Mouse (Mus musculus) adrenal gland, postnatal 4 days (tissue): Measurements from ENCODE around the gene Ebp. TPM values are rescaled to one million over a fixed set of nuclear protein-coding genes. Genes with fewer than 3 reads are reported as not detected.

Experiments used
- DNase-seq, 2 experiments: peaks; one replicate each; pipeline ENCODE4 v3.0.0; 2021 to 2022; ENCODE audit warnings: low spot score in 2 of 2, mixed read lengths in 2 of 2
- long read RNA-seq, 2 experiments: library from polyadenylated mRNA; stranded (forward); transcript quantifications; one replicate each; pipeline ENCODE4 v2.0.0; 2021
- total RNA-seq, 2 experiments: library from RNA; stranded (reverse); gene quantifications; 2 replicates each; pipeline ENCODE4 v1.2.3; 2021

Gene Ebp
- 10 to 100 TPM; 42.7 to 47.8 TPM for total RNA-seq
- long read RNA-seq, experiment 1, transcript Ebp-201 (5 exons, 1,743 nt): major isoform, 37 of 41 reads
- long read RNA-seq, experiment 1, partial matches to known transcripts: 1 of 41 reads
- long read RNA-seq, experiment 1, other reads (novel, unspliced or antisense): 2 of 41 reads
- long read RNA-seq, experiment 2, transcript Ebp-201 (5 exons, 1,743 nt): major isoform, 43 of 50 reads
- long read RNA-seq, experiment 2, partial matches to known transcripts: 7 of 50 reads
- long read RNA-seq, experiment 2, other reads (novel, unspliced or antisense): 0 of 50 reads

GRCm38 (mm10) chrX:8193419-8193723 lies at the start of gene Ebp:
Gene Ebp, minus strand, starts transcription at chrX:8193512.
- no peak for DNase-seq

- no peak for DNase-seq
Measured at GRCm38 (mm10) chrX:8238804-8239395, 45.6 kb upstream of the Ebp start.

DNA sequence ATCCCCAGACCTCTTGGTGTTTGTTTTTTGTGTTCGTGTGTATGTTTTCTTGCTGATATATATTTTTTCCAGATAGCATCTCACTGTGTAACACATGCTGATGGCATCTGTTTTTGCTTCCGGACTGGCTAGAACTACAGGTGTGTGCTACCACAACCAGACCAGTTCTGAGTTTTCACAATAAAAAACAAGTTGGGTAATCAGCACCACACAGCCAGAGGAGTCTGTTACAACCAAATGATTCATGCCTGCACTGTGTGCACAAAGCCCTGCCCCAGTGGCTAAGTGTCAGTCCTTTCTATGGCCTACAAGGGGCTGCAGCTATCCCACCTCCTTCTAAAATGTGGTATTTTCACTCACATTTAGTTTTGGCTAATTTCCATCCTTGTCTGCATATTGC lies 43.4 kb upstream of the Ebp start:
- DNase-seq: no peak

DNA sequence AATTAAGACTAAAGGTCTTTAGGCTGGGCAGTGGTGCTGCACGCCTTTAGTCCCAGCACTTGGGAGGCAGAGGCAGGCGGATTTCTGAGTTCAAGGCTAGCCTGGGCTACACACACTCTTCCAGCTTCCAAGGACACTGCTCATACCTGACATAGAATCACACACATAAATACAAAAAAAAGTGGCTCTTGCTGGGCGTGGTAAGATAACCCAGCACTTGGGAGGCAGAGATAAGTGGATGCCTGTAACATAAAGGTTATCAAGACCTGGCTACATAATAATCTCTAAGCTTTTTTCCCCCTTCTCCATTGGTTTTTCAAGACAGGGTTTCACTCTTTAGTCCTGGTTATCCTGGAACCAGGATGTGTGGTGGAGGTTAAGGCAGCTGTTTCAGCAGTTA lies 40.3 kb upstream of the Ebp start:
- DNase-seq: no peak

- DNase-seq: no peak
Measured at GRCm38 (mm10) chrX:8230272-8230671, 37.0 kb upstream of the Ebp start.

DNA sequence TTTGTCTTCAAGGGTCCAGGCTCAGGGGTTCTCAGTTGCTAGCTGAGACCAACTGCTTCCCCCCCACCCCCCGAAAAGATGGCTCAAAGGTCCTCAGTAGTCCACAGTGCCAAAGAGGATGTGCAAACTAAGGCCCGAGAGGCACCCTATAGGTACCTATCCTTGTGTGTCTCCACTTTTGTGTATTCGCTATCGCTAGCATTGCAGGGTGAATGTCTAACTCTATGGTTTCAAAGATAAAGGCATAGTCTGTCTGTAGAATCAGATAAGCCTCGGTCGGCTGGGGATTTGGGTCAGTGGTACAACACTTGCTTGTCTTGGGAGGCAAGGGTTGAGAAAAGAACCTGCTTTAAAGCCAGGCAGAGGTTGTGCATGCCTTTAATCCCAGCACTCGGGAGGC lies 30.2 kb upstream of the Ebp start:
- no peak for DNase-seq

DNA sequence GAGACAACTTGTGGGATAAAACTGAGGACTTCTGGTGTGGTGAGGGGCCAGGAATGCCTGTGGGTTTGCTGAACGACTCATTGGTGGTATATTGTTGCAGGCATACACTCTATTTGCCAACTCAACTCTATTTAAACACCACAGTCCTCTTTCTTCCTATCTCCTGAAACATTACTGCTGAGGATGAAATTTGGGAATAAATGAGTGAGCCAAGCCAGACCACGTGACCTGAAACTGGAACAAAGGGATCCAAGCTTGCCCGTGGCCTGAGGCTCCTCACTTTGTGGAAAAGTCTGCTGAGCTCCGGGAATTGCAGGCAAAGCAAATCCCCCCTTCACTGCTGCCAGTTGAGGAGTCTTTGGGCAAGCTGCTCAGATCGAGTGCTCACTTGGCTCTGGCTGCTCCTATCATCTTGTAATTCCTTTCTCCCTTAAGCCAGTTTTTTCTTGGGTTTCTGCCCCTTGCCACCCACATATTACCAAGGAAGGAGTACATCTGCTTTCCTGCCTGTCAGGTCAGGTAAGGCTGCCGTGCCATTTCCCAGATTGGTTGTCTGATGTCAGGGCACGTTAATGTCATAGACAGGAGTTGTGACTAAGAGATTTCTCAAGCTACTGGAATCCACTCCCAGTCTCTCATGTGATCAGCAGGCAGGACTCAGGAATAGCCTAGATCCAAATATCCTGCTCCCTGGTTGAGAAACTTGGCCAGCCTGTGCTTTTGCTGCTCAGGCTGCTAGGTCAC lies 29.5 kb upstream of the Ebp start:
- no peak for DNase-seq

DNA sequence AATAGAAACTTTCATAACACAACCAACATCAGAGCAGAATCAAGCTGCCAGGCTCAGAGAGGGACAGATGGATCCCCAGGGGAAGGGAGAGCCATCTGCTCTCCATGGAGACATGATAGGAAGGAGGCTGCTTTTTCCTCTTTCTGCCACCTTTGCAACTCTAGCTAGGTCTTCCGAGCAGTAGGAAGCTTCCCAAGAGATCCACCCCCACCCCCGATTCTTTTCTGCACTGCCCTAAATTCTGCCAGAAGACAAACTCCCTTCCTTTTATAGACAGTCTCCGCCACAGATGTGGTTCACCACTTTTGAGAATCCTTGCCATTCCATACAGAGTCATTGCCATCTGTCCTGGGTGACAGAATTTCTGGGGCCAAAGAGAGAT lies 29.0 kb upstream of the Ebp start:
- DNase-seq: no peak

DNA sequence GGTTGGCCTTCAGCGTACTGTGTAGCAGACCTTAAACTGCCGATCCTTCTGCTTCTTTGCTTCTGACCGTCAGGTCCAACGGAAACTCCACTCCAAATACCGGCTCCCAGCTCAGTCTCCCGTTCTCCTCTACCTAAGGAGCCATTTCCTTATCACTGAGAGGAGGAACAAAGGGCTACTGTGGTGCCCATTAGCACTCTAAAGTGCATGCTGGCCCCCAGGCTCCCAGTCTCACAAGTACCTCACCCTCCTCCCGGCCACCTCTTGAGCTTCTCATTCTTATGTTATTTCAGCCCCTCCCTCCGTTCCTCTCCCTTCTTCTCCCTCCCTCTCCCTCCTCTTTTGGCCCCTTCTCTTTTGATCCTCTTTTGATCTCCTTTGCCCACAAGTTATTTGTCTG lies 26.3 kb upstream of the Ebp start:
- no peak for DNase-seq

DNA sequence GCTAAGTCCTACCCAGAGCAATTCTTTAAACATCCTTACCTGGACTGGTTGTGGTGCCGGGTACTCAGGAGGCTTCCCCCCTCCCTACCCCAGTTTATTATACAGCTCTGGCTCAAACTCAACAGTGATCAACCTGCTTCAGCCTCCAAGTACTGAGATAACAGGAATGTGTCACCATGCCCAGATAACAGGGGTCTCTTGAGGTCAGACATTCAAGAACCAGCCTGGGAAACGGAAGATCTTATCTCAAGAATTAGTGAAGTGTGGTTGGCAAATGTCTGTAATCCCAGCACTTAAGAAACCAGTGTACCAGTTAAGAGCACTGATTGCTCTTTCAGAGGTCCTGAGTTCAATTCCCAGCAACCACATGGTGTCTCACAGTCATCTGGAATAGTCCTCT lies 24.8 kb upstream of the Ebp start:
- DNase-seq: no peak

DNA sequence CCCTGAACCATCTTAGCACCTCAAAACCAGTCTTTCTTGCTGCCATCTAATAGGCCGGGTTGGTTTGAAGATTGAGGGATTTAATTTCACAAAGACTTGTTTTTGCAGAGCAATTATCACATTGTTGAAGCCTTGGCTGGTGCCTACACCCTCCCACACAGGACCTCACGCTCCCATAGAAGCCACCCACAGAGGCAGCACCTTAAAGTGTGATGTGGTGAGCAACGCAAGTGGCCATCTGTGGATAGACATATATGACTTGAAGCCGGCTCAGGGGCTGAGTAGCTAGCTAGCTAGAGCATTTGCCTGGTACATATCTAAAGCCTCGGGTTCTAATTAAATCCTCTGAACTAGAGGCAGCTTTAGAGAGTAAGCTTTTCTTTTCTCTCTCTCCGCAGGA lies 24.1 kb upstream of the Ebp start:
- DNase-seq: no peak

- DNase-seq: no peak
Measured at GRCm38 (mm10) chrX:8211490-8212207, 18.3 kb upstream of the Ebp start.

- no peak for DNase-seq
Measured at GRCm38 (mm10) chrX:8209720-8210119, 16.4 kb upstream of the Ebp start.

- DNase-seq: no peak
Measured at GRCm38 (mm10) chrX:8207224-8207623, 13.9 kb upstream of the Ebp start.

- no peak for DNase-seq
Measured at GRCm38 (mm10) chrX:8206694-8207197, 13.4 kb upstream of the Ebp start.

DNA sequence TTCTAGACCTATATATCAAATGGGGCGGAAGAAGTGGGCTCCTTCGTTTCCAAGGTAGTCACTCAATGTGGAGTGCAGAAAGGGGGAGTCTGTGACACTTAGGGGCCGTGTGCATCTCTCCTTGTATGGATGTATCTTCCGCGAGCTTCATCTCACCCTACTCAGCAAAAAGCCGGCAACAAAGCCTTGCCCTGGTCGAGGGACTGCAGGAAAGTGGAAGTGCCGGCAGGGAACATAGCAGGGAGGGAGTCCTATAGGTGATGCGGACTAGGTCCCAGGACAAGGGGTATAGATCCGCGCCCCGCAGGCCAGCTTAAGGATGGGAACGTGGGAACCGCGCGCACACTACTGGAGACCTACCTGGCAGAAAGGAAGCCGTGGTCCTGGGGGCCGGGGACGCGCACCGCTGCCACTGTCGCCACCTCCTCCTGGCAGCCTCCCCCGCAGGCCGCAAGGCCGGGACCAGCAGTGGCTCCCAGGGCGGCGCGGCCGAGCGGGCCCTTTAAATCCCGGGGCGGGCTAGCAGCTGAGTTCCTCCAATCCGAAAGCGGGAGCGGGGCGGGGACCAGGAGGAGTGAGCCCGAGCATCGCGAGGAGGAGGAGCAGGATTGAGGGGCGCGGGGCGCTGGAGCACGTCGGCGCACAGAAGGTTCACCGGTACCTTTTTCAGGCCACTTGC lies 12.8 kb upstream of the Ebp start, which contains the start of gene Porcn:
Porcn (minus strand) TSS at position 511 of the 679 bp plus-strand sequence.
- DNase-seq: peak; percentile 47 to 51

DNA sequence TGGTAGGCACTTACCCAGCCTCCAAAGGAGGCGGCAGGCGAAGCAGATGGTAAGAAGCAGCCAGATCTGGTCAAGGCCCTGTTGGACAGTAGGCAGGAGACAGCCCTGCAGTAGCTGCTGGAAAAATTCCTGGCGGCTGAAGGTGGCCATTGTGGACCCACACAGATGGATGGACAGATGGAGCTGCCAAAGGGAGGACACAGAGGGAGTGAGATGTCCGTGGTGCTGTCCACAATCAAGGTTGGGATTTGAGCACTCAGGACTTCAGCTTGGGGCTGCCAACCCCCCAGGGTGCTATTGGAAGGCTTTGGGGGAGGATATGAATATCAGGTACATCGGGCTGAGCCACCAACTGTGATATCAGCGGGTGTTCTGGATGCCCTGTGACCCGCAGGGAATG lies 12.2 kb upstream of the Ebp start:
- DNase-seq: no peak

DNA sequence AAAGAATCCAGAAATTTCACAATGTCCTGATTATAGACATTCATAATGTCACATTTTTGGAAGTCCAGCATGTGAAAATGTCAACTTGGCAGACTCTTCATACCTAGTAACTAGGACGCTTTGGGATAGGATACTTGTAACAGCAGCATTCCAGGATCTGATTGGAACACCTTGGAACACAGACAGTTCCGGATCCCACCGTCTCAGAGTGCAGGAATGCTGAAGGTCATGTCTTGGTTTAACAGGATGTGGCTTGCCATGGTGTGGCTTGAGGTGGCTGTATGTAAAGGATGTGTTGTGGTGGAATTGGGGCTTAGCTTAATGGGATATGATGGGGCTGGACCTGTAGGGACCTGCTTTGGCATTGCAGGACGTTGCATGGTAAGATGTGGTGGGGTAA lies 11.8 kb upstream of the Ebp start:
- no peak for DNase-seq

DNA sequence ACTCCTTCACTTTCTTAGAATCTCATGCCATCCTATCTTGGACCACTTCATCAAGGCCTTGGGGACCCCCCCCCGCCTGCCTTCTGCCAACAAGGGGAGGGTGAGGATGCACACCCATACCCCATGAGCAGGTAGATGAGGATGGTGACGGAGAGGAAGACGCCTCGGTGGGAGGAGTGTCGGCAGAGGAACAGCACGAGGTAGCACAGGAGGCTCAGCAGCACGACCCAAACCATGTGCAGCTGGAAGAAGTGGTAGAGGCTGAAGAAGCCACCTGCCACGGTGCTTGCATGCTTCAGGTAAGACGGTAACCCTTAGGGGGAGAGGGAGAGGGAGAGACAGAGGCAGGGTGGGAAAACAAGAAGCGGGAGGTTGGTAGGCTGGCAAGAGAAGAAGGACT lies 10.8 kb upstream of the Ebp start:
- DNase-seq: no peak

DNA sequence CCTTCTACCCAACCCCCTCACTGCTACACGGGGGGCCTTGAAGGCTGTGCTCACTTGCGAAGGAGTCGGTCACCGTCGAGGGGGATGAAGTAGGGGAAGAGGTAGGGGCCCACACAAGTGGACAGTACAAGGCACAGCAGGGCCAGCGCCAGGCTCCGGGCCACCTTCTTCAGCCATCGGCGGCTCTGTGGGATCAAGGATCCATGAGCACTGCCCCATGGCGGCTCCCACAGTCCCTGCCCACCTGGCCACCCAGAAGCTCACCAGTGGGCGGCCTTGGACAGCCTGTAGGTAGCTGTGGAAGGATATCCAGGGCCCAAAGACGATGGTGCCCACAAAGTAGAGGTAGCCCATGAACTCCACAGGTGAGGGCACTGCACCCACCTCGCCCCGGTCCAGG lies 9.8 kb upstream of the Ebp start:
- no peak for DNase-seq
